Mouse (Mus musculus): ENCODE measurements at regions not wholly inside any gene's neighbourhood (a gene's known extent, or its start where the extent isn't known, plus 50 kb on each side); places are given as distances from the start of the nearest gene placed in this dataset.

DNA sequence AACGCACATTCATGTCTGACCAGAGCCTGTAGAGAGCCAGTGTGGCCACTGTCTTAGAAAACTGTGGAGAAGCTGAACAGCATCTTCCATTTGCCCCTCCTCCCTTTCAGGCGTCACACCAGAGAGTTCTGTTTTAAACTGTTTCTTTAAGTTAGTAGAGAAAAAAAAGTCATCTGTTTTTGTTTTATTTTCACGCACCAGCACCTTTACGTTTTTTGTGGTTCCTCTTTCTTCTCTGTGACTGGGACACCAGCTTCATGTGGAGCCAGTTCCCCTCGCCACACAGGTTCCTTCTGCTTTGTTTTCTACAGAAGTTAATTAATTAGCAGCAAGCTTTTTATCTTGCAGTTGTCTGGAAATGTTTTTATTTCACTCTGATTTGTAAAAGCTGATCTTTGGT is 69.4 kb upstream of the Nck2 start:
- Histone ChIP-seq H3K4me1 (replicated peaks) (no peaks in the 10 kb centered on the region), H3K27me3 (replicated peaks) (no peaks in the 10 kb centered on the region), H3K4me2 (no peak overlapping the region), H3K36me3 (no peaks in the 10 kb centered on the region), H3K27ac (ENCODE audit: poor library complexity, severe bottlenecking) (no peak overlapping the region), H3K9ac (no peak overlapping the region), H3K9me3 (replicated peaks) (no peaks in the 10 kb centered on the region), H3K4me3 (no peak overlapping the region)
- no peak for ATAC-seq (ENCODE audit: insufficient number of reproducible peaks, low FRiP score)
- 77% methylated on average over 5 of the region's 5 CpGs for WGBS

- no peaks in the 10 kb centered on the region for H3K27me3 ChIP-seq (replicated peaks)
- no peak overlapping the region for H3K4me3 ChIP-seq
- 85% methylated on average over 4 of the region's 4 CpGs for WGBS
- no peak overlapping the region for H3K27ac ChIP-seq (ENCODE audit: poor library complexity, severe bottlenecking)
- H3K9me3 ChIP-seq (replicated peaks) = no peaks in the 10 kb centered on the region
- H3K4me2 ChIP-seq = no peak overlapping the region
- no peak for ATAC-seq (ENCODE audit: insufficient number of reproducible peaks, low FRiP score)
- H3K36me3 ChIP-seq = no peaks in the 10 kb centered on the region
- H3K4me1 ChIP-seq (replicated peaks) = no peaks in the 10 kb centered on the region
- no peak overlapping the region for H3K9ac ChIP-seq
These were observed 68.5 kb upstream of the Nck2 start for GRCm38 (mm10) chr1:43375851-43376250.

GRCm38 (mm10) chr1:43377491-43378263 is 66.7 kb upstream of the Nck2 start:
- Histone ChIP-seq H3K9ac (no peak overlapping the region), H3K36me3 (no peaks in the 10 kb centered on the region), H3K27ac (ENCODE audit: poor library complexity, severe bottlenecking) (no peak overlapping the region), H3K27me3 (replicated peaks) (no peaks in the 10 kb centered on the region), H3K9me3 (replicated peaks) (no peaks in the 10 kb centered on the region), H3K4me1 (replicated peaks) (no peaks in the 10 kb centered on the region), H3K4me3 (no peak overlapping the region), H3K4me2 (no peak overlapping the region)
- 87% methylated on average over 4 of the region's 4 CpGs for WGBS
- no peak for ATAC-seq (ENCODE audit: insufficient number of reproducible peaks, low FRiP score)

- ATAC-seq (ENCODE audit: insufficient number of reproducible peaks, low FRiP score) = no peak
- Histone ChIP-seq H3K27me3 (replicated peaks) (no peaks in the 10 kb centered on the region), H3K9ac (no peak overlapping the region), H3K4me2 (no peak overlapping the region), H3K9me3 (replicated peaks) (no peaks in the 10 kb centered on the region), H3K4me3 (no peak overlapping the region), H3K27ac (ENCODE audit: poor library complexity, severe bottlenecking) (no peak overlapping the region), H3K4me1 (replicated peaks) (no peaks in the 10 kb centered on the region), H3K36me3 (no peaks in the 10 kb centered on the region)
These were observed 59.4 kb upstream of the Nck2 start for GRCm38 (mm10) chr1:43385008-43385407.

- Histone ChIP-seq H3K27me3 (replicated peaks) (no peaks in the 10 kb centered on the region), H3K4me2 (no peak overlapping the region), H3K4me1 (replicated peaks) (peaks cover 5% of the 10 kb centered on the region), H3K4me3 (no peak overlapping the region), H3K9me3 (replicated peaks) (no peaks in the 10 kb centered on the region), H3K9ac (no peak overlapping the region), H3K27ac (ENCODE audit: poor library complexity, severe bottlenecking) (no peak overlapping the region), H3K36me3 (no peaks in the 10 kb centered on the region)
- 83% methylated on average over 2 of the region's 2 CpGs for WGBS
- ATAC-seq (ENCODE audit: insufficient number of reproducible peaks, low FRiP score) = no peak
These were observed 50.3 kb upstream of the Nck2 start for GRCm38 (mm10) chr1:43394035-43394434.

All from heart, embryonic 12.5 days (tissue).